Mouse (Mus musculus): ENCODE data around the gene Pds5a.

DNA sequence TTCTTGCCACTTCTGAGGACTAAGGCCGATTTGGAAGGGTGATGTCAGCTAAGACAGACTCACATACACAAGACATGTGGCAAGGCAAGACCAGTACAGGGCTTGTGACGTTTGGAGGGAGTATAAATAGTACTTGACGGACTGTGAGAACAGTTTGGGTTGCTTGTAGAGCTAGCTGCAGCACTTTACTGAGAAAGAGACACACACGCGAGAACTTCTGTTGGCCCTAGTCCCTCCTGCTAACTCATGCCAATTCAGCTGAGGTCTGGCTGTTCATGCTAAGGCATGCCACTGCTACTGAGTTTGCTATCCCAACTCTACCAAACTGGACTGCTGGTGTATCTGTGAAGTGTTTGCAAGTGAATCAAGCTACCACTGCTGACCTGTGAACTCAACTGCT is 19.2 kb downstream of the Pds5a start:
- TF ChIP-seq POLR2A (IDR thresholded peaks at IDR 0.05; ENCODE audit: borderline replicate concordance, extremely low read depth, insufficient read depth, insufficient read length, poor library complexity, severe bottlenecking) (no peak), CTCF (IDR thresholded peaks at IDR 0.05; ENCODE audit: borderline replicate concordance, extremely low read depth, insufficient read depth, insufficient read length) (no peak)
